Mouse (Mus musculus) gastrocnemius, postnatal 10 days (tissue): Measurements from ENCODE around the gene Adam19. TPM values are rescaled to one million over a fixed set of nuclear protein-coding genes. Genes with fewer than 3 reads are reported as not detected.
"Not testable (repeated sequence)": the region's sequence is repeated elsewhere in the genome, so short reads cannot be mapped to it uniquely, and the experiment has no call there.

Source experiments
- DNase-seq: peaks from one replicate; pipeline ENCODE4 v3.0.0; 2021; ENCODE audit warnings: mixed read lengths
- total RNA-seq, 2 experiments: library from RNA; stranded (reverse); gene quantifications; 2 replicates each; pipeline ENCODE4 v1.2.3; 2021

Adam19 gene
- total RNA-seq, 2 experiments from 2014 or later: 30.9 to 42.8 TPM

GRCm38 (mm10) chr11:46131022-46131986 is 75.5 kb downstream of the Adam19 start:
- no peak for DNase-seq

GRCm38 (mm10) chr11:46134899-46135298 is 79.1 kb downstream of the Adam19 start:
- DNase-seq: no peak

- DNase-seq: no peak
Observed at GRCm38 (mm10) chr11:46143342-46143741, 87.5 kb downstream of the Adam19 start.

- no peak for DNase-seq
Observed at GRCm38 (mm10) chr11:46145163-46145875, 89.5 kb downstream of the Adam19 start.

- no peak for DNase-seq
Observed at GRCm38 (mm10) chr11:46146619-46147018, 90.8 kb downstream of the Adam19 start.

- no peak for DNase-seq
Observed at GRCm38 (mm10) chr11:46156945-46157344, 101.2 kb downstream of the Adam19 start.

- no peak for DNase-seq
Observed at GRCm38 (mm10) chr11:46157462-46157861, 101.7 kb downstream of the Adam19 start.

GRCm38 (mm10) chr11:46165866-46166585 is 110.2 kb downstream of the Adam19 start, which contains the start of gene Nipal4:
TSS of gene Nipal4 (minus strand) at chr11:46166508.
- DNase-seq: peak; percentile 27

GRCm38 (mm10) chr11:46168506-46168905 is 112.7 kb downstream of the Adam19 start:
- no peak for DNase-seq

GRCm38 (mm10) chr11:46169908-46170307 is 114.1 kb downstream of the Adam19 start:
- no peak for DNase-seq

GRCm38 (mm10) chr11:46172128-46172527 is 116.3 kb downstream of the Adam19 start:
- DNase-seq: no peak

- no peak for DNase-seq
Observed at GRCm38 (mm10) chr11:46176155-46176554, 120.4 kb downstream of the Adam19 start.

GRCm38 (mm10) chr11:46177246-46178043 is 121.7 kb downstream of the Adam19 start:
- DNase-seq: no peak

- not testable (repeated sequence) for DNase-seq
Observed at GRCm38 (mm10) chr11:46182031-46182430, 126.2 kb downstream of the Adam19 start.

- no peak for DNase-seq
Observed at GRCm38 (mm10) chr11:46184946-46185345, 129.2 kb downstream of the Adam19 start.

GRCm38 (mm10) chr11:46185486-46185885 is 129.7 kb downstream of the Adam19 start:
- no peak for DNase-seq

- DNase-seq: no peak
Observed at GRCm38 (mm10) chr11:46188283-46188682, 132.5 kb downstream of the Adam19 start.

- no peak for DNase-seq
Observed at GRCm38 (mm10) chr11:46194175-46194574, 138.4 kb downstream of the Adam19 start.
